Mouse (Mus musculus) ES-E14 (cell line): ENCODE data around the gene Lamp5. TPM values are rescaled to one million over a fixed set of nuclear protein-coding genes. Genes with fewer than 3 reads are reported as not detected.
A peak's percentile ranks its signal among the peaks of the same experiment; 100 is the strongest.

Experiments used
- DNase-seq: peaks from one replicate; pipeline ENCODE4 v3.0.0-alpha.2; 2013; ENCODE audit warnings: low read depth, low spot score
- H3K27ac ChIP-seq: 2 replicates; pipeline ENCODE4 v1.5.1; 2012; ENCODE audit warnings: low read depth, mild to moderate bottlenecking, low read length, moderate library complexity, mixed read lengths; ENCODE audit not compliant: poor library complexity, insufficient read depth, severe bottlenecking
- H3K36me3 ChIP-seq: 2 replicates; pipeline ENCODE4 v1.6.1; 2012; ENCODE audit warnings: mild to moderate bottlenecking, low read length, moderate library complexity, mixed read lengths; ENCODE audit not compliant: control insufficient read depth, poor library complexity, insufficient read depth, severe bottlenecking
- H3K4me1 ChIP-seq, 2 experiments: fragments of 150-350 bp in 1 of 2; sonication (generic) in 1 of 2; 2 replicates each; pipeline ENCODE4 v1.6.1; 2012; ENCODE audit warnings: low read length in 2 of 2, mild to moderate bottlenecking in 1 of 2, mixed read lengths in 1 of 2; ENCODE audit not compliant: control insufficient read depth in 2 of 2, insufficient read depth in 2 of 2, poor library complexity in 1 of 2
- H3K4me3 ChIP-seq, 2 experiments: fragments of 150-350 bp in 1 of 2; sonication (generic) in 1 of 2; 2 replicates each; pipeline ENCODE4 v1.5.1; 2012; ENCODE audit warnings: low read length in 2 of 2, low read depth in 1 of 2, mild to moderate bottlenecking in 1 of 2, mixed read lengths in 1 of 2; ENCODE audit not compliant: insufficient read depth in 1 of 2, poor library complexity in 1 of 2, severe bottlenecking in 1 of 2
- H3K9ac ChIP-seq: 2 replicates; pipeline ENCODE4 v1.6.1; 2012; ENCODE audit warnings: low read depth, mild to moderate bottlenecking, low read length, mixed read lengths; ENCODE audit not compliant: poor library complexity, insufficient read depth, severe bottlenecking
- H3K9me3 ChIP-seq: fragments of 150-350 bp; sonication (generic); 2 replicates; pipeline ENCODE4 v1.6.1; 2012; ENCODE audit warnings: low read depth, mild to moderate bottlenecking, low read length; ENCODE audit not compliant: control insufficient read depth, insufficient read depth
- CHD2 ChIP-seq: IDR thresholded peaks from 2 replicates; pipeline ENCODE4 v1.6.1; 2014; ENCODE audit warnings: mild to moderate bottlenecking, low read depth, low read length, inconsistent platforms
- HCFC1 ChIP-seq: IDR thresholded peaks from 2 replicates; pipeline ENCODE4 v1.6.1; 2012; ENCODE audit warnings: low read length, inconsistent platforms, borderline replicate concordance; ENCODE audit not compliant: insufficient read depth
- MAFK ChIP-seq: IDR thresholded peaks from 2 replicates; pipeline ENCODE4 v1.6.1; 2014; ENCODE audit warnings: mild to moderate bottlenecking, low read depth, low read length, inconsistent platforms; ENCODE audit not compliant: insufficient read depth
- ZC3H11A ChIP-seq: IDR thresholded peaks from 2 replicates; pipeline ENCODE4 v1.6.1; 2012; ENCODE audit warnings: low read depth, mild to moderate bottlenecking, inconsistent platforms, low read length, borderline replicate concordance
- ZNF384 ChIP-seq: IDR thresholded peaks from 2 replicates; pipeline ENCODE4 v1.6.1; 2012; ENCODE audit warnings: low read depth, low read length, inconsistent platforms
- in situ Hi-C, 2 experiments: fragments of 600-800 bp; cut with MboI; formaldehyde crosslinking; loops; one replicate each; pipeline ENCODE4 v1.15.1; 2025; ENCODE audit warnings: low sequenced_read_pairs in 2 of 2, inconsistent platforms in 1 of 2; ENCODE audit not compliant: unreplicated experiment in 2 of 2
- total RNA-seq: library from RNA; depleted of rRNA; stranded (reverse); fragments of 300-350 nt; gene quantifications from 2 replicates; pipeline ENCODE4 v1.2.3, GENCODE M21; 2012

Gene Lamp5
- total RNA-seq, 1 experiment, result not detected

DNA sequence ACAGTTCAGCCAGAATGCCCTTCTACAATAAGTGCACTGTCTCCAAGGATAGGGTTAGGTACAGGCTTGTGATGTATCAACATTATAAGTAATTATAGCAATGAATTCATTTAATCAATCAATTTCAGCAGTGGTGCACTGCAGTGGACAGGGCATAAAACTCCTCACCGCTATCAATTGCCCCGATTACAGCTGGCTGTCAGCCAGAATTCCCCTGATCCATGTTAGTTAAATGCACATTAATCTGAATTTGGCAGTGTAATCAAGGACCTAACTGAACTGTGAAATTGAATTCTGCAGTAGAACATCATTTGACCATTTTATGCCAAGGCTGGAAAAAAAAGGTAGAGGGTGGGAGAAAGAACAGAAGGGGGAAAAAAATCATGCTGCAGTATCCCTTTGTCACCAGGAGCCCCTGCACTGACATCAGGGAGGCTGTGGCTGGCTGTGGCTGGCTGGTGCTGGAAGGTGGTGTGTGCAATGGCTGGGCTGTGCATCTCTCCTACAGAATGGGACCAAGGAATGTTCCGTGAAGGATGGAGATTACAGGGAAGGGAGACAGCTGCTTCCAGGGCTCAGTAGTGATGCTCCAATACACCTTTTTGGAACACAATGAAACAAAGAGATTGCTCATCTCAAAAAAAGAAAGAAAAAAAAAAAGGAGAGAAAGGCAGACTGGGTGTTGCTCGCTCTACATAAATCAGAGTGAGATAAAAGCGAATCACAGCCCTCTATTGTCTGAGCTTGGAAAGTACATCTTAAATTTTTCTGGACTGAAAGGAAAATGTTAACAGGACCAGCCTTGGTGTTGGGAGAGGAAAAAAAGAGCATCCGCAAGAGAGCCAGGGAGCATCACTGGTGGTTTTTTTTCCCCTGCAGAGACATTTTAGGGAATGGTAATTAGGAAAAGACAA, 56.3 kb downstream of the Lamp5 start:
- H3K9ac ChIP-seq, result no peak overlapping the region
- no peaks in the 10 kb centered on the region for H3K36me3 ChIP-seq
- TF ChIP-seq HCFC1 (no peak), ZNF384 (0 out of 2 replicates have a peak, but pooled peaks have one; percentile 27)
- H3K9me3 ChIP-seq, result no peaks in the 10 kb centered on the region
- no peak overlapping the region for H3K27ac ChIP-seq
- DNase-seq, result peak; percentile 9
- H3K4me1 ChIP-seq, result peaks cover 0 to 2% of the 10 kb centered on the region in 2 experiments; a peak in 1 of 4 replicates
- no peak overlapping the region for H3K4me3 ChIP-seq
- in situ Hi-C loops, result no loop called here

DNA sequence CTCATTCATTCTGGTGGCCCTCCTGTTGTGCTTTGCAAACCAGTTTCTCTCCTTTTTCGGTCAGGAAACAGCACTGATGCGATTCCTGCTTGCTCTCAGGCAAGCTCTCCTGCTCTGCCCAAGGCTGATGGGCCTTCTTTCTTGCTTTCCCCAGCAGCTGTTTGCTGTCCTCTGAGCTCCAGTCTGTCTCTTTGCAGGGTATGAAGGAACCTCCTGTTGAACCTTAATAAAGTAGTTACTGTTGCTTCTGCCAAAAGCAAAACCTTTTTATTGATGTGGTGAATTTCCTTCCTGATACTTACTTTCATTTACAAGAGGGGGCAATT, 57.0 kb downstream of the Lamp5 start:
- H3K9me3 ChIP-seq, result no peaks in the 10 kb centered on the region
- no peaks in the 10 kb centered on the region for H3K36me3 ChIP-seq
- in situ Hi-C loops, result no loop called here
- no peak overlapping the region for H3K9ac ChIP-seq
- peaks cover 0 to 2% of the 10 kb centered on the region in 2 experiments; a peak in 1 of 4 replicates for H3K4me1 ChIP-seq
- no peak for DNase-seq
- no peak overlapping the region for H3K27ac ChIP-seq
- no peak for TF ChIP-seq CHD2
- TF ChIP-seq ZNF384, result no peak
- TF ChIP-seq MAFK, result no peak
- TF ChIP-seq HCFC1, result no peak
- TF ChIP-seq ZC3H11A, result no peak
- H3K4me3 ChIP-seq, result no peak overlapping the region

DNA sequence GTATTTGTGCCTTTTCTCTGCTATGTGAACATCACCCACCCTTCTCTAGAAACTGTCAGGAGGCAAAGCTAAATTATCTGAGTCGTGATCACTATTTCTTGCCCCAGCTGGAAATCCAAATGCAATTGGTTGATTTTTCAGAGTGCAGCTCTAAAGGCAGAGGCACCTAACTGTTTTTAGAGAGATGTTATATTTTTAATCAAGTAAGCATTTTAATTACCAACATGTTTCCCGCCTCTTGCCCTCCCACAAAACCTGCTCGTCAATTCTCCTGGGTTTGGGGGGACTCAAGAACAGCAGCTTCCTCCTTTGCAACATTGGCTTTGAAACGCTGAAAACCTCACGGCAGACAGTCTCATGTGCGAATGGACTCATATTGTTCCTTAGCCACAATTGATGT, 61.3 kb downstream of the Lamp5 start:
- H3K4me1 ChIP-seq, result peaks cover 0 to 1% of the 10 kb centered on the region in 2 experiments; a peak in 1 of 4 replicates
- no peak for DNase-seq
- H3K9me3 ChIP-seq, result no peaks in the 10 kb centered on the region
- no peak overlapping the region for H3K4me3 ChIP-seq
- no peak for TF ChIP-seq MAFK
- TF ChIP-seq ZC3H11A, result no peak
- no peak for TF ChIP-seq ZNF384
- TF ChIP-seq CHD2, result no peak
- no peak for TF ChIP-seq HCFC1
- in situ Hi-C loops, result no loop called here
- no peaks in the 10 kb centered on the region for H3K36me3 ChIP-seq
- no peak overlapping the region for H3K9ac ChIP-seq
- H3K27ac ChIP-seq, result no peak overlapping the region

DNA sequence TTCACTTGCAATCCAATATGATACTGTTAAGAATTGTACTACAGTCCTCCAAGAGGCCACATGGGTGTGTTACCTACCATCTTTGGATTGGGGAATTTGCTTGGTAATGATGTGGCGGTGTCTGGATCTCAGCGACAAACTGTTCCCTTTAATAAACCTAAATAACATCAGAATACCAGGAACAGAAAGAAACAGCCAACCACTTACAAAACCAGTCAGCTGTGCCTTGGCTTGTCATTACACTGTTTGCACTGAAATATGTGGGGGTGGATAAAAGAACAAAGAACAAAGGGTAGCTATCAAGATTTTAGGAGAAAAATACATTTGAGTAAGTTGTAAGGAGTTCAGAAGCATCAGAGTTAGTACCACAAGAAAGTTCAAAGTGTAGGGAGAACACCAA, 66.0 kb downstream of the Lamp5 start:
- H3K4me1 ChIP-seq, result no peaks in the 10 kb centered on the region
- H3K9ac ChIP-seq, result no peak overlapping the region
- H3K27ac ChIP-seq, result no peak overlapping the region
- no peak for DNase-seq
- in situ Hi-C loops, result no loop called here
- no peaks in the 10 kb centered on the region for H3K36me3 ChIP-seq
- TF ChIP-seq ZNF384 (no peak), CHD2 (no peak), MAFK (no peak), ZC3H11A (no peak), HCFC1 (no peak)
- H3K4me3 ChIP-seq, result no peak overlapping the region
- no peaks in the 10 kb centered on the region for H3K9me3 ChIP-seq
